Mouse (Mus musculus) right cerebral cortex, postnatal 25 days (tissue): ENCODE data around the gene Pold1.

Source experiments
- DNase-seq: peaks from one replicate; pipeline ENCODE4 v3.0.0; 2022

The Pold1 gene

DNA sequence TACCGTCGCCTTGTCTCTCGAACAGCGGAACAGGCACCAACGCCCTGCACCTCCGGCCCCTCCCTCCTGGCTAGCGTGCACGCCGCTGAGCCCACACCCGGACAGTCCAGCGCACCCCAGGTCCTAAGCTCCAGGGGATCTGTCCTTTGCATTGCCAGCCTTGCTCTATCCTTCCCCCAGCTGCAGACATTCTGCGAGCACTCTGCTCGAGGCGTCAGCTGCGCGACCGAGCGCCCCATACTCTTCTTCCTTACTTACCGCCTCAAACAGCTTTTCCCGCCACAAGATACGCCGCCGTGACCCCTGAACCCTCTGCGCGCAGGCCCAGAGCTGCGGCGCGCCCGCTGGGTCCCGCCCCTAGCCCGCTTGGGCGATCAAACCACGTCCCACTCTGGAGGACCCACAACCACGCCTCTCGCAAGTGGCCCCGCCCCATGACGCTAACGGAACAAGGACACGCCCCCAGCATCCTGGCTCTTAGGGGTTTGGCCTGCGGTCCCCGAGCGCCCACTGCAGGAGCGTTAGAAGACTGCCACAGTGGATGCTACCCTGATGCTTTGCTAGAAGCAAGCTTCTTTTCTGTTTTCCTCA, at the start of gene Pold1:
Pold1 (minus strand) TSS at position 353 of the 591 bp plus-strand sequence.
- DNase-seq: peak; percentile 99

DNA sequence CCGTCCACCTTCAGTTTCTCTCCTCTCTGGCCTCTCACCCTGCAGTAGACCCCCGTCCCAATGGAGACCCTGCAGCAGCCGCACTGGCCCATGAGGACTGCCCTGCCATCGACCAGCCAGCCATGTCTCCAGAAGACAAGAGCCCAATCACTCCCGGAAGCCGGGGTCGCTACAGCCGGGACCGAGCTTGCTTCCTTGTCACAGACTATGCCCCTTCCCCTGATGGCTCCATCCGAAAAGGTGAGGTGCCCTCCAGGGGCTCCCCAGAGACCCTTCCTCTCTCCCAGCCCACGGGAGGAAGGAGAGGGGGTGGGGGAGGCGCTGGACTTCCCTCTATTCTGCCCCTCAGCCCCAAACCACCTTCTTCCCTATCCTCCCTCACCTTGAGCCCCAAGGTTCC, 49.7 kb upstream of the Pold1 start:
- no peak for DNase-seq

DNA sequence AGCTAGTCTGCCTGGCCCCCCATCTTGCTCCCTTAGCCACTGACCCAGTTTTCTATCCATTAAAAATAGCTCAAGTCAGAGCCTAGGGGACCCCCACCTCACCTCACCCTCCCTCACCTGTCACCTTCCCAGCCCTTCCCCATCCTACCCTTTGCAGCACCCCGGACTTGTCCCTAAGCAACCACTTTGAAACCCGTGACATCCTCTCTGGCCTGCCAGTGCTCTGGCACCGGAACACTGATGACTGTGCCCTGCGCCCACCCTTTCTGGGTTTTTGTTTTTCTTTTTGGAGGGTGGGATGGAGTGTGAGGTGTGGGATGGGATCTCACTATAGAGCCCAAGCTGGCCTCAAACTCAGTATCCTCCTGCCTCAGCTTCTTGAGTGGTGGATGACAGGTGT, 49.0 kb upstream of the Pold1 start:
- DNase-seq: no peak

DNA sequence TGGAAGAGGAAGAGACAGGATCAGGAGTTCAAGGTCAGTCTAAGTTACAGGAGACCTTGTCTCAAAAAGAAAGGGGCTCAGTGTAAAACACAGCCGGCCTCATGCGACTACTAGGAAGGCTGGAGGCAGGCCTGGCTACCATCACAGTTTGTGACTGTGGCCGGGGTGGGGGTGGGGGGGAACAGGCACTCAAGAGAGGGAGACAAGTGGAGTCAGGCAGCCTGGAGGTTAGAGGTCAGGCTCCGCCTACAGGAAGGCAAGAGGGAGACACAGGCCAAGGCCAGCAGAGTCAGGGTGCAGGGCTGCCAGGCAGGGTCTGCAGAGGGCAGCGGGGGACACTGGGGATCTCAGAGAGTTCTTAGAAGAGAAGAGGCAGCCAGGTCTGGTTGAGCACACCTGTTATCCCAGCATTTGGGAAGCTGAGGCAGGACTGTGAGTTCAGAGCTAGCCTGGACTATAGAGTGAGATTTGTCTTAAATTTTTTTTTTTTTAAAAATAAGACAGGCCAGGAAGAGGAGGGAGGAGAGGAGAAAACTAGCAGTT, 48.4 kb upstream of the Pold1 start:
- DNase-seq: no peak

DNA sequence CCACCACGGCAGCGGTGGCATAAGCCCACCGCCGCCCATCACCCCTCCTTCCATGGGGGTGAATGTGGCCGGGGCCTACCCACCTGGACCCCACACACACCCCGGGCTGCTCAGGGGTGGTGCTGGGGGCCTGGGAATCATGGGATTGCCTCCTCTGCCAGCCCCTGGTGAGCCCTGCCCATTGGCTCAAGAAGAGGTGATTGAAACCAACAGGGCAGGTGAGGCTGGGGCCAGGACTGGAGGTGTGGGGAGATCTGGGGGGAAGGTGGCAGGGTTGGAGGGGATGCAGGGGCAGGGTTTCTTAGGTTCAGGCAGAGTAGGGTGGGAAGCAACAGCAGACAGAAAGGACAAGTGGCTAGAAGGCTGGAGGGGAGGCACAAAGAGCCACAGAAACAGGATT, 47.4 kb upstream of the Pold1 start:
- DNase-seq: no peak

DNA sequence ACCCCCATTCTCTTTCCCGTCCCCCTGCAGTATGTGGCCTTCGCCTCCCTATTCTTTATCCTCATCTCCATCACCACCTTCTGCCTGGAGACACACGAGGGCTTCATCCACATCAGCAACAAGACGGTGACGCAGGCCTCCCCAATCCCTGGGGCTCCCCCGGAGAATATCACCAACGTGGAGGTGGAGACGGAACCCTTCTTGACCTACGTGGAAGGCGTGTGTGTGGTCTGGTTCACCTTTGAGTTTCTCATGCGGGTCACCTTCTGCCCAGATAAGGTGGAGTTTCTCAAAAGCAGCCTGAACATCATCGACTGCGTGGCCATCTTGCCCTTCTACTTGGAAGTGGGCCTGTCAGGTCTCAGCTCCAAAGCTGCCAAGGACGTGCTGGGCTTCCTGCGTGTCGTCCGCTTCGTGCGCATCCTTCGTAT, 46.5 kb upstream of the Pold1 start:
- DNase-seq: no peak

DNA sequence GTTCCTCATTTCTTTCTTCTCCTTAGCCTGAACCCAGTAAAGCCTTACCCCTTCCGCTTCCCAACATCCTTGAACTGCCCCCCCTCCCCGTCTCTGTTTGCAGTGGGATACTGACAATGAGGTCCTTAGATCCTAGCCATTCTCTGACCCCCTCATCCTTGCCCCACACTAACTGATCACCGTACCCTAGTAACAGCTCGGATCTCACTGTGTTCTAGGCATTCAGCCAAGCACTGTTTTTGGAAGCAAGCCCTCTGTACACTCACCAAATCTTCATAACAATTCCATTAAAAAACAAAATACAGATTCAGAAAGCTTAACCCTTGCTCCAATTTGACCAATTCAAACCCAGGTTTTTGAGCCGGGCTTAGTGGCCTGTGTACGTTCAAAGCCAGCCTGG, 45.6 kb upstream of the Pold1 start:
- DNase-seq: no peak

DNA sequence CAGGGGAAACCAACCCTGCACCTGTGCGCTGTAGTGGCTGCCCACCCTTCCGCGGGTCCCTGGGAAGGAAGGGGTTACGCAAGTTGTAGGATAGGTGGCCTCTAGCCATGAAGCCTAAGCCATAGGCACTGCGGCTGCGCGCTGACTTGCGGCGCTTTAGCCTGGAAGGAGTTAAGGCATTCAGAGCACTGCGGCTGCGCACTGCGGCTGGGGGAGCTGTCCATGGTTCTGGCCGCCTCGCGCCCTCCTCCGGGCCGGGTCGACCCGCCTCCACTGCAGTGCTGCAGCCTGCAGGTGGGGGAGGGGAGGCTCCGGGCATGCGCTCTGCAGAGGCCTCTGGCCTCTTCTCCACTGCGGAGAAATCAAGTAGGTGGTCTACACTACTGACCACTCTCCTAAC, 45.1 kb upstream of the Pold1 start:
- DNase-seq: peak; percentile 84

DNA sequence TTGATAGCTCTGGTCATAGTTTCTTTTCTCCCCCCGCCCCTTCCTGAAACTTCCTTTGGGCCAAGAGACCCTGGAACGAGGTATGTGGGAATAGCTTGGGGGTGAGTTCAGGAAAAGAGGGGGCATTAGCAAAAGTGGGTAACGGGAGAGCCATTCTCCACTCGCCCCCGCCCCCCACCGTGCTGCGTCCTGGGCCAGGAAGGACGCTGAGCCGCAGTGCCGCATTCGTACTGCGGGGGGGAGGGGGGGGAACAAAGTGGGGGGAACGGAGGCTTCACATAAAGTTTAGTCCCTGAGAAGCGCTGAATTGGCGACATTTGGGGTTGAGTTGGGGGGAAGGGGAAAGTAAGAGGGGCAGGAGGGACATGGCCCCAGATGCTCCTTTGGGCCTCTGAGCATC, 44.4 kb upstream of the Pold1 start:
- DNase-seq: no peak

DNA sequence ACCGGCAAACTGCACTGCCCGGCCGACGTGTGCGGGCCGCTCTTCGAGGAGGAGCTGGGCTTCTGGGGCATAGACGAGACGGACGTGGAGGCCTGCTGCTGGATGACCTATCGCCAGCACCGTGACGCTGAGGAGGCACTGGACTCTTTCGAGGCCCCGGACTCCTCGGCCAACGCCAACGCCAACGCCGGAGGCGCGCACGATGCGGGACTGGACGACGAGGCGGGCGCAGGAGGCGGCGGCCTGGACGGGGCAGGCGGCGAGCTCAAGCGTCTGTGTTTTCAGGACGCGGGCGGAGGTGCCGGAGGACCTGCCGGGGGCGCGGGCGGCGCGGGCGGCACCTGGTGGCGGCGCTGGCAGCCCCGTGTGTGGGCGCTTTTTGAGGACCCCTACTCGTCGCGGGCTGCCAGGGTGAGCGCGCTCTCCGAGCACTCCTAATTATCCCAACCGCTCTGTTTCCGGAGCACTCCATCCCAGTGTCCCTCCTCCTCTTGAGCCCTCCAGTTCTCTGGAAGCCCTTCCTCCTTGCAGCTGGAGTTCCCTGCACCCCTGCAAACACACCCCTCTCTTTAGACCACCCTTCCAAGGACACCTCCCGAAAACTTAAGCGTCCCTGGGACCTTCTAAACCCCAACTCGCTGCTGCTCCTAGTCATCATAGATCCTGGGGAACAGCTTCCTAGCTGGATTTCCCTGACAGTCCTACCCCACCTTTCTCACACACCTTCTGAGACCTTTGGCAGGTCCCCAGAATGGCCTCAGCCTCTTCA, 42.9 kb upstream of the Pold1 start:
- peak; percentile 45 for DNase-seq

DNA sequence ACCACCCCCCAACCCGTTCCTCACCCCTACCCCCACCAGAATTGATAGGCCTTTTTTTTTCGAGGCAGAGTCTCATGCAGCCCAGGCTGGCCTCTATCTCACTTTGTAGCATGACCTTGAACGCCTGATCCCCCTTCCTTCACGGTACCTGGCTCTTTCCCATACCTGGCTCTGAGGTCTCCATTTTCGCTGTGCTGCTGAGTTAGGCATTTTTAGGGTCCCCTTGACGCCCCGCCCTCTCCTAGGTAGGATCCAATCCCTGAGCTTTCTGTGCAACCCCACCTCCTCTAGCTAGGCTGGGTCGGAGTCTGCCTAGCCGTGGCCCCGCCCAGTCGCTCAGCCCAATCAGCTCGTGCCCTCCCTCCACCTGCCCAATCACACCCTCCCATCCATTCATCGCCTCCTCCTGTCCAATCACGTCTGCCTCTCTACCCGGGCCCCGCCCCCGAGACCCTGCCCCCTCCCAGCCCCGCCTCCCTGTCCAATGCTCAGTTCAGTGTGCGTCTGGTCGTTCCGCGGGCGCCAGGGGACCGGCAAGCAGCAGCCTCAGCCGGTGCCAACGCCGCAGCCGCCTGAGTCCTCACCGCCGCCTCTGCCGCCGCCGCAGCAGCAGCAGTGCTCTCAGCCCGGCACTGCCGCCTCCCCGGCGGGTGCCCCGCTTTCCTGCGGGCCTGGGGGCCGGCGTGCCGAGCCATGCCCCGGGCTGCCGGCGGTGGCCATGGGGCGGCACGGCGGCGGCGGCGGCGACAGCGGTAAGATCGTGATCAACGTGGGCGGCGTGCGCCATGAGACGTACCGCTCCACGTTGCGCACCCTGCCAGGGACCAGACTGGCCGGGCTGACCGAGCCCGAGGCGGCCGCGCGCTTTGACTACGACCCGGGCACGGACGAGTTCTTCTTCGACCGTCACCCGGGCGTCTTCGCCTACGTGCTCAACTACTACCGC, 42.0 kb upstream of the Pold1 start, which contains the start of gene Kcnc3:
Kcnc3 (plus strand) TSS at position 263 of the 946 bp plus-strand sequence.
- DNase-seq: peak; percentile 94

DNA sequence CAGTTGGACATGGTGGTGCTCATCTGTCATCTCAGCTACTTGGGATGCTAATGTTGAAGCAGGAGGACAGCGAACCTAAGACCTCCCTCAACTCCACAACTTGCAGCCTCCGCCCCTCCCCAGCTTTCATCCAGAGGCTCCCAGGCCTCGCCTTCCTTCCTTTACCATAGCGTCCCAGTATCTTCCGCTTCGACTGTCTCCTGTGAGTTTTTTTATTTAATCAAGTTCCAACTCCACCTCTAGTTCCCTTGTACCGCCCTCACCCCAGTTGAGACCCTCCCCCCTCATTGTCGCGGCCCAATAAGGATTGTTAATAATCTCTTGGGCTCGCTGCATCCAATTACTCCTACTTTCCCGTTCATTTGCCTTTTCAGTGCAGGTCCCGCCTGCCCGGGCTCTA, 41.3 kb upstream of the Pold1 start:
- DNase-seq: no peak

DNA sequence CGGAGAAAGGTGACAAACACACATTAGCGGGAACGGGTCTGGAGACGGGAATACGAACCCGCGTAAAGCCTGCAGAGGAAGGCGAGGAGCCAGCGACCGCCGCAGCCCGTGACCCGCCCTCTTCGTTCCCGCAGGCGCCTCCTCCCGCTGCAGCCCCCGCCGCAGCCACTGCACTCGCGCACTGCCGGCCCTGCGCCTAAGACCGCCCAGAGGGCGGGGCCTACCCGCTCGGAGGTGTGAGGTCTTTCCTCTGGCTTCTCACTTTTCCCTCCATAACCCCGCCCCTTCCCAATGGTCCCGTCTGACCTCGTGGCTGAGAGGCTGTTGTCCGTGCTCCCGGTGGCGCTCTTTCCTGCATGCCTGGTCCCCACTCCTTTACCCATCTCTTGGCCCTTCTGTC, 40.5 kb upstream of the Pold1 start:
- DNase-seq: peak; percentile 84

DNA sequence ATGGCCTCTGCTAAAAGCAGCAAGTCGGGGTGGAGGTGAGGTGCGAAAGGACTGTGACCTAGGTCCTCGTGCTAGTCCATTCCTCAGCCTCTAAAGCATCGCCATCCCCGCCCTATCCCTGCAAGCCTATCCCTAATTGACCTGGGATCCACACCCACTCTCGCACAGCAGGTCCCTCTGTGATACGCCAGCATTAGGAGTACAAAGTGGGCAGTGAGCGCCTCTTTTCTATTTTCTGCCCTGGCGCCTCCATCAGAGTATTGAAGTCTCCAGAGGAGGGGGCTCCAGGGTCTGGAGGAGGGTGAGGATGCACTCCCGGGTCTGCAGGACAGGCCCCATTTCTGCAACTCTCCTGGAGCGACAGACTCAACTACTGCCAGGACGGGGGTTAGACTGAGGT, 39.7 kb upstream of the Pold1 start:
- no peak for DNase-seq

DNA sequence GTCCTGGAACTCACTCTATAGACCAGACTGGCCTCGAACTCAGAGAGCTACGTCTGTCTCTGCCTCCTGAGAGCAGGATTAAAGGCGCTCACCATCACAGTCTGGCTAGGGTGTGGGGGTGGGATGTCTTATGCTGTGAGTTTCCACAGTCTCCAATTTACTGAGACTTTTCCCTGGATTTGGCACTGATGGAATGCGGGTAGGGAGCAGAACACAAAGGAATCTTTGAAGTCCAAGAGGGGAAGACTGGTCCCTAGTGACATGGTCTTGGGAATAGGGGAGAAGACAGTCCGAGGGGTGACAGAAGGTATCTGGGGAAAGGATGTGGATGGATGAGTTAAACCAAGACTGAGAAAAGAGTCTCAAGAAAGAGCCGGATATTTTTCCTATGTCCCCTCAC, 39.0 kb upstream of the Pold1 start:
- DNase-seq: no peak

DNA sequence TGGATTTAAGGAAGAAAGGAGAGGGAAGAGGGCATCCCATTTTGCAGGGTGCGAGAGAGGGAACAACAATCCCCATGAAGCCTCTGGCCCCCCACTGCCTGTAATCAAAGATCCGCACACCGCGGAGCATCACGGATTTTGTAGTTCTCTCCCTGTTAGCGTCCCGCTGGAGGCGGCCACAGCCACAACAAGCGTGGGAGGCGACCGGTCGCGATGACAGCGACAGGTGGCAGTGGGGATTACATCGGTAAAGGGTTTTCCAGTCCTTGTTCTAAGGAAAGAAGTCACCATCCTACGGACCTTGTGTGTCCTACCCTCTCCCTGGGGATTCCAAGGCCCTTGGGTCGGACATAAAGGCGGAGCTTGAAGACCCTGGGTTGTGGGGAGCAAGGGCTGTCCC, 38.3 kb upstream of the Pold1 start:
- peak; percentile 84 for DNase-seq

DNA sequence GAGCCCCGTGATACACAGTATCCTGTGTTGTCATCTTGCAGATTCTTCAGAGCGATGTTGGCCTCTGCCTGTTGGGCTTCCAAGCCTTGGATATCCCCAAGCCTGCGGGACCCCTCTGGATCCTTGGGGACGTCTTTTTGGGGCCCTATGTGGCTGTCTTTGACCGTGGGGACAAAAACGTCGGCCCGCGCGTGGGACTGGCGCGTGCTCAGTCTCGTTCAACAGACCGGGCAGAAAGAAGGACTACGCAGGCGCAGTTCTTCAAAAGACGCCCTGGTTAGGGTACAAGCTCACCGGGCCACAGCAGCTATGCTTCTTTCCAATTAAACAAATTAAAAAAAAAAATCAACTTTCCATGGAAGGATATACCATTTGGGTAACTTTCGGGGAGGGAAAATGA, 37.9 kb upstream of the Pold1 start:
- peak; percentile 76 for DNase-seq

DNA sequence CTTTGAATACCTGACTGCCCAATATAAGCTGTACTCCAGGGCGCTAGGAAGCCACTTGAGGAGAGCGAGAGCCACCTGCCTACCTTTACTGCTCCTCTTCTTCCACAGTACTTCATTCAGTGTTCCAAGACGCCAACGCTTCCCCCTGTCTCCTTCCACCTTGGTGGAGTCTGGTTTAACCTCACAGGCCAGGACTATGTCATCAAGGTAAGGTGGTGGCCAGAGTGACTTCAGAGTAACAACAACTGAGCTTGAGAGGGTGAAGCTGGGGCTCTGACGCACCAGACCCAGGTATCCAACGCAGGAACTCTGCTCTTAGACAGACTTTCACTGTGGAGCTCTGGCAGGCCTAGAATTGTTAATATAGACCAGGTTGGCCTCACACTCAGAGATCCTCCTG, 37.0 kb upstream of the Pold1 start:
- no peak for DNase-seq

DNA sequence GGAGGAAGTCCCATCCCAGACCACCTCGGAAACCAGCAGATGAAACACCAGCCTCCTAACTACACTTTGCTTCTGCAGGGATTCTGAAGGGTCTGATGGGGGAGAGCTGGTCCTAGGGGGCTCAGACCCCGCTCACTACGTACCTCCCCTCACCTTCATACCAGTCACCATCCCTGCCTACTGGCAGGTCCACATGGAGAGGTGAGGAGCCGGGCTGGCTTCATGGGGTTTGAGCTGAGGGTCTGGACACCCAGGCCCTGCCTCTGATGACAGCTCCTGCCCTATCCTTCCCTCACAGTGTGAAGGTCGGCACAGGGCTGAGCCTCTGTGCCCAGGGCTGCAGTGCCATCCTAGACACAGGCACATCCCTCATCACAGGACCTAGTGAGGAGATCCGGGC, 36.3 kb upstream of the Pold1 start:
- no peak for DNase-seq

DNA sequence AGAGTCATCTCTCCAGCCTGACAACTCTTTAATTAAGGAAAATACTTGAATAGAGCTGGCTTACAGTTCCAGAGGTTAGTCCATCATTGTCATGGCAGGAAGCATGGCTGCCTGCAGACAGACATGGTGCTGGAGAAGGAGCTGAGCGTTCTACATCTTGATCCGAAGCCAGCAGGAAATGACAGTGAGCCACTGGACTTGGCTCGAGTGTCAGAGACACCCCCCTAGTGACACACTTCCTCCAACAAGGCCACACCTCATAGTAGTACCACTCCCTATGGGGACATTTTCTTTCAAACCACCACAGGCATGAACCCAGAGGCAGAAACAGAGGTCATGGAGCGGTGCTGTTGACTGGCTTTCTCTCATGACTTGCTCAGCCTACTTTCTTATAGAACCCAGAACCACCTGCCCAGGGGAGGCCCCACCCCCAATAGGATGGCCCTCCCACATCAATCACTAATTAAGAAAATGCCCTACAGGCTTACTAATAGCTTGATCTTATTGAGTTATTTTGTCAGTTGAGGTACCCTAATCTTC, 35.7 kb upstream of the Pold1 start:
- DNase-seq: no peak

DNA sequence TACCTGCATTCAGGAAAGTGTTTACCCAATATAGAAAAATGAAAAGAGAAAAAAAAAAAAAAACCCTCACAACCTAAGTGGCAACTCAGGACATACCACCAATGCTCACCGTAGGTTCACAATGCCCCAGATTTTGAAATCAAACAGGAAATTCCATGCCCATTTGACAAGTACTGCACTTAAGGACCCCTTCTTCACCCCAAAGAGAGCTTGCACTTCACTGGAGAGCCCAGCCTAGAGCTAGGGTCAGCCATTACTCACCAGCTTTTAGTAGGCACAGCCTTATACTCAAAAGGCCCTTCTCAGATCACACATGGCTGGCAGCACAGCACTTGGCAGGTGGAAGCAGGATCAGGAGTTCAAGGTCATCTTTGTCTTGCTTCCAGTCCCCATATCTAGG, 34.5 kb upstream of the Pold1 start:
- DNase-seq: no peak

DNA sequence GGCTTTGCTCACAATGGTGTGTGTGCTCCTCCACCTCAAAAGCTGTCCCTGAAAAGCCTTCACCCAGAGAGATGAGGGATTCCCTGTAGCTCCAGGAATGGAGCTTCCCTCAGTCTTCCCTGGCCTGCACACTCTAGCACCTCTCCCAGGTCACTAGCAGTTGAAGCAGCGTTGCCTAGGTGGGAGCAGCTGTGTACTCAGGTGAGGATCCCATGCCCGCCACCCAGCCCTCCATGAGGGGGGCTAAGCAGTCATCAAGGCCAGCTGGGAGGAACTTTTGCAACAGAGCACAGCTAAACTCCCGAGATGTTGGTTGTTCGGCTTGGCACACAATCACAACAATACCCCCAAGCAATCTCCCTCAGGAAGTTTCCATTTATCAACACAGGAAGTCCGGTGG, 34.1 kb upstream of the Pold1 start:
- DNase-seq: no peak

DNA sequence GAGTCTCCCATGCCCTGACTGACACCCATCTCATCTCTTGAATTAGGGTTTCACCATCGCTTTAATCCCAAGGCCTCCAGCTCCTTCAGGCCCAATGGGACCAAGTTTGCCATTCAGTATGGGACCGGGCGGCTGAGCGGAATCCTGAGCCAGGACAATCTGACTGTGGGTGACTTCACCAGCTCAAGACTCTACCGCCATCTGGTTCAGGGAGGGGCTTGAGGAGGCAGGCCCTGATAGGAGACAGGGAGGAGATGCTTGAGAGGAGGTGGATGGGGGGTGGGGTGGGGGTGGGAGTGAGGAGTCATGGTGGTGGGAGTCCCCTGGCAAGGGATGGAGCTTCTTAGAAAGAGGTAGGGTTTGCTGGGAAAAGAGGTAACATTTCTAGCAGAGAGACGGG, 33.0 kb upstream of the Pold1 start:
- no peak for DNase-seq
